In the genomic region with DNA sequence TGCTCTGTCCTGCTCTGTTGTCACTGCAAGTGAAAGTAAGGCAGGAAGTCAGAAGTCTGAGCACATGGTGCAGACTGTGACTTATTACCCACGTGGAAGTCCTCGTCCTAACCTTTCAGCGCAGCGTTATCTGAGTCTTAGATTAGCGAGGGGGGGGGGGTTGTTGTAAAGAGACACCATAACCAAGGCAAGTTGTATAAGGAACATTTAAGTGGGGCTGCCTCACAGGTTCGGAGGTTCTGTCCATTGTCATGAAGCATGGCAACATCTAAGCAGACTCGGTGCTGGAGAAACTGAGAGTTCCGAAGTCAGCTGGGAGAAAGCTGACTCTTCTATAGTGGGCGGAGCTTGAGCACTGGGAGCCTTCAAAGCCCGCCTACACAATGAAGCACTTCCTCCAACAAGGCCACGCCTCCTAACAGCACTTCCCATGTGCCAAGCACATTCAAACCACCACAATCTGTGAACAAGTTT, we compare ENCODE assay signal across 10 mouse cellular contexts. TPM values are rescaled to one million over a fixed set of nuclear protein-coding genes. Genes with fewer than 3 reads are reported as not detected.
DNase-seq lines count a peak whose midpoint lies in the region; ATAC-seq and TF ChIP-seq lines count a peak whose summit lies in the region.
"Had no signal": no experiment of that assay in that cellular context is flagged by ENCODE, and none has a peak within 500 bp of the region (broad histone marks: within the 10 kb centered on the region; RNA-seq: fewer than 3 reads in every experiment).

No protein-coding gene starts in this region.

- peak; percentile 35 for TF ChIP-seq POLR2A in ES-Bruce4 (IDR thresholded peaks at IDR 0.05; ENCODE audit: insufficient read depth, low read length)

- H3K4me2 ChIP-seq in heart, postnatal 0 days (ENCODE audit: low read depth, low read length): peak overlapping the region; percentile 40
- H3K4me2 ChIP-seq in liver, postnatal 0 days (ENCODE audit: low read depth, low read length): peak overlapping the region; percentile 50
- H3K4me2 ChIP-seq in forebrain, embryonic 14.5 days (ENCODE audit: low read length): no peak overlapping the region

- DNase-seq in heart, postnatal 0 days (ENCODE audit: low spot score): no peak
- no peak for DNase-seq in heart, postnatal 36 days
- DNase-seq in liver, postnatal 0 days: no peak
- no peak for DNase-seq in ovary, postnatal 14 days (ENCODE audit: low spot score)
- no peak for DNase-seq in forebrain, embryonic 14.5 days (ENCODE audit: low spot score)
- no peak for DNase-seq in gastrocnemius, postnatal 4 days (ENCODE audit: low spot score in 2 of 2)
- DNase-seq: cerebellum, postnatal 10 days had no signal

- intact Hi-C loops in heart, postnatal 36 days (cut with DNase I): no loop called here

- no peak for TF ChIP-seq CTCF in heart, postnatal 0 days (IDR thresholded peaks at IDR 0.05; ENCODE audit: low read depth)
- no peak for TF ChIP-seq CTCF in ES-Bruce4 (IDR thresholded peaks at IDR 0.05; ENCODE audit: low read depth, low read length)
- no peak for TF ChIP-seq CTCF in liver, postnatal 0 days (IDR thresholded peaks at IDR 0.05; ENCODE audit: low read depth)

- peak overlapping the region; percentile 18; the same call in 1 of the 2 replicates for H3K4me3 ChIP-seq in heart, postnatal 0 days (ENCODE audit: low read depth, low read length)
- H3K4me3 ChIP-seq in ES-Bruce4 (ENCODE audit: low read depth, low read length): peak overlapping the region; percentile 73
- no peak overlapping the region for H3K4me3 ChIP-seq in liver, postnatal 0 days (ENCODE audit: low read depth, low read length)
- no peak overlapping the region for H3K4me3 ChIP-seq in forebrain, embryonic 14.5 days (ENCODE audit: low read depth, low read length)

- no peak overlapping the region for H3K9ac ChIP-seq in heart, postnatal 0 days (replicated peaks; ENCODE audit: low read depth, low read length)
- H3K9ac ChIP-seq in ES-Bruce4 (ENCODE audit: low read depth, poor library complexity, severe bottlenecking): peak overlapping the region; percentile 76
- no peak overlapping the region for H3K9ac ChIP-seq in liver, postnatal 0 days (replicated peaks)
- H3K9ac ChIP-seq in forebrain, embryonic 14.5 days (ENCODE audit: low read length): no peak overlapping the region

- H3K4me1 ChIP-seq in heart, postnatal 0 days (ENCODE audit: control insufficient read depth, insufficient read depth): 0 out of 2 replicates have a peak, but pooled peaks cover 6% of the 10 kb centered on the region
- no peaks in the 10 kb centered on the region for H3K4me1 ChIP-seq in ES-Bruce4 (ENCODE audit: control insufficient read depth, insufficient read depth, low read length)
- peaks cover 8% of the 10 kb centered on the region; the same call in 1 of the 2 replicates for H3K4me1 ChIP-seq in liver, postnatal 0 days (ENCODE audit: insufficient read depth)
- no peaks in the 10 kb centered on the region for H3K4me1 ChIP-seq in forebrain, embryonic 14.5 days (ENCODE audit: control insufficient read depth, insufficient read depth, low read length)

- no peaks in the 10 kb centered on the region for H3K36me3 ChIP-seq in heart, postnatal 0 days (replicated peaks; ENCODE audit: control insufficient read depth, insufficient read depth, low read length)
- H3K36me3 ChIP-seq in ES-Bruce4 (ENCODE audit: control insufficient read depth, insufficient read depth, low read length, poor library complexity, severe bottlenecking): peaks cover 4% of the 10 kb centered on the region; the same call in 1 of the 2 replicates
- H3K36me3 ChIP-seq in liver, postnatal 0 days (replicated peaks; ENCODE audit: insufficient read depth, low read length): no peaks in the 10 kb centered on the region
- H3K36me3 ChIP-seq in forebrain, embryonic 14.5 days (ENCODE audit: control insufficient read depth, insufficient read depth, low read length): no peaks in the 10 kb centered on the region

- no peak overlapping the region for H3K27ac ChIP-seq in heart, postnatal 0 days (ENCODE audit: low read depth)
- H3K27ac ChIP-seq in ES-Bruce4 (ENCODE audit: insufficient read depth, low read length): peak overlapping the region; percentile 39; the same call in 1 of the 2 replicates
- H3K27ac ChIP-seq in liver, postnatal 0 days (ENCODE audit: low read depth): no peak overlapping the region
- H3K27ac ChIP-seq in forebrain, embryonic 14.5 days (ENCODE audit: low read depth, low read length): no peak overlapping the region

- no peaks in the 10 kb centered on the region for H3K9me3 ChIP-seq in heart, postnatal 0 days (replicated peaks; ENCODE audit: control insufficient read depth, low read length)
- no peaks in the 10 kb centered on the region for H3K9me3 ChIP-seq in ES-Bruce4 (replicated peaks; ENCODE audit: control insufficient read depth, insufficient read depth, low read length, poor library complexity, severe bottlenecking)
- no peaks in the 10 kb centered on the region for H3K9me3 ChIP-seq in liver, postnatal 0 days (ENCODE audit: low read length)
- no peaks in the 10 kb centered on the region for H3K9me3 ChIP-seq in forebrain, embryonic 14.5 days (replicated peaks; ENCODE audit: control insufficient read depth, low read length)

- no peak for TF ChIP-seq EP300 in heart, postnatal 0 days (IDR thresholded peaks at IDR 0.05; ENCODE audit: low read depth)
- no peak for TF ChIP-seq EP300 in ES-Bruce4 (IDR thresholded peaks at IDR 0.05; ENCODE audit: insufficient read depth, low read depth, low read length)
- no peak for TF ChIP-seq EP300 in liver, postnatal 0 days (IDR thresholded peaks at IDR 0.05; ENCODE audit: low read depth)

- no peaks in the 10 kb centered on the region for H3K27me3 ChIP-seq in heart, postnatal 0 days (ENCODE audit: control insufficient read depth, insufficient read depth, low read length)
- no peaks in the 10 kb centered on the region for H3K27me3 ChIP-seq in ES-Bruce4 (ENCODE audit: control insufficient read depth, insufficient read depth, low read length, poor library complexity, severe bottlenecking)
- H3K27me3 ChIP-seq in liver, postnatal 0 days (ENCODE audit: insufficient read depth, low read length): no peaks in the 10 kb centered on the region
- H3K27me3 ChIP-seq in forebrain, embryonic 14.5 days (replicated peaks; ENCODE audit: control insufficient read depth, insufficient read depth, low read length): no peaks in the 10 kb centered on the region
- H3K27me3 ChIP-seq: Patski had no signal

- ATAC-seq in heart, postnatal 0 days (ENCODE audit: insufficient read depth, low read depth): peak; percentile 30; the same call in 1 of the 2 replicates
- ATAC-seq in erythroblast, adult 5-6 weeks (replicated peaks; ENCODE audit: low FRiP score, poor library complexity, severe bottlenecking): peak; percentile 65; the same call in 1 of the 2 replicates
- peak; percentile 59 for ATAC-seq in liver, postnatal 0 days
- ATAC-seq in forebrain, embryonic 14.5 days: no peak
- ATAC-seq: Patski had no signal

- 21% methylated on average over 11 of the region's 11 CpGs for WGBS in heart, postnatal 0 days
- WGBS in liver, postnatal 0 days (ENCODE audit: insufficient replicate concordance): 51% methylated on average over 11 of the region's 11 CpGs
- WGBS in forebrain, embryonic 14.5 days: 58% methylated on average over 11 of the region's 11 CpGs

RNA-seq across cellular contexts. Expression of gene Slc25a12, which starts 8.9 kb away (rescaled TPM):
- 155 and 270 TPM in 2 replicates for total RNA-seq in heart, postnatal 0 days (2014; rRNA removed; ENCODE audit: low replicate concordance)
- 135 and 159 TPM in 2 replicates for polyA plus RNA-seq in heart, postnatal 0 days (2015; fragmentation: Nextera tagmentation; extraction: Ambion mirVana)
- total RNA-seq in heart, postnatal 36 days (2021): 100 to 1,000 TPM; 252 to 275 TPM
- polyA plus RNA-seq in ES-Bruce4 (2011; ENCODE audit: insufficient read depth, insufficient read length, low read depth, missing spikeins): 80.0 and 89.2 TPM in 2 replicates
- 5.8 and 11.5 TPM in 2 replicates for total RNA-seq in erythroblast, adult 5-6 weeks (2015; ENCODE audit: low replicate concordance)
- total RNA-seq in erythroblast, adult 5-6 weeks (2017; ENCODE audit: low replicate concordance): 11.6 and 13.2 TPM in 2 replicates
- polyA plus RNA-seq in liver, postnatal 0 days (2015; fragmentation: Nextera tagmentation; extraction: Ambion mirVana): 20.5 and 21.0 TPM in 2 replicates
- 67.2 and 80.6 TPM in 2 replicates for polyA plus RNA-seq in forebrain, embryonic 14.5 days (2014; fragmentation: Nextera tagmentation; extraction: Ambion mirVana)
- total RNA-seq in gastrocnemius, postnatal 4 days (2021): 100 to 1,000 TPM; 179 to 227 TPM

RNA-seq across cellular contexts. Expression of gene Hat1, which starts 12.3 kb away (rescaled TPM):
- 27.2 and 33.0 TPM in 2 replicates for total RNA-seq in heart, postnatal 0 days (2014; rRNA removed; ENCODE audit: low replicate concordance)
- 66.5 and 69.9 TPM in 2 replicates for polyA plus RNA-seq in heart, postnatal 0 days (2015; fragmentation: Nextera tagmentation; extraction: Ambion mirVana)
- total RNA-seq in heart, postnatal 36 days (2021): 10 to 100 TPM; 29.6 to 32.9 TPM
- polyA plus RNA-seq in ES-Bruce4 (2011; ENCODE audit: insufficient read depth, insufficient read length, low read depth, missing spikeins): 659 and 692 TPM in 2 replicates
- 35.3 and 48.4 TPM in 2 replicates for total RNA-seq in erythroblast, adult 5-6 weeks (2015; ENCODE audit: low replicate concordance)
- total RNA-seq in erythroblast, adult 5-6 weeks (2017; ENCODE audit: low replicate concordance): 43.7 and 65.2 TPM in 2 replicates
- 49.2 and 53.6 TPM in 2 replicates for polyA plus RNA-seq in liver, postnatal 0 days (2015; fragmentation: Nextera tagmentation; extraction: Ambion mirVana)
- 89.0 and 96.6 TPM in 2 replicates for polyA plus RNA-seq in forebrain, embryonic 14.5 days (2014; fragmentation: Nextera tagmentation; extraction: Ambion mirVana)
- total RNA-seq in gastrocnemius, postnatal 4 days (2021): 10 to 100 TPM; 27.2 to 32.3 TPM

Comparison
In these comparisons a context has a peak if more than half of its experiments do, and no peak if none do; other contexts are left out.
1. H3K4me3 ChIP-seq: peak in heart, postnatal 0 days (single experiment) and ES-Bruce4 (single experiment); none in liver, postnatal 0 days (single experiment) and forebrain, embryonic 14.5 days (single experiment).
2. RNA of gene Slc25a12, which starts 8.9 kb away (total RNA-seq): 252 to 275 TPM in heart, postnatal 36 days, 179 to 227 TPM in gastrocnemius, postnatal 4 days and 155 to 270 TPM in heart, postnatal 0 days; 5.8 to 13.2 TPM in erythroblast, adult 5-6 weeks; every median in the first group is over 10 times any median in the second.